Comparison of ENCODE assay signal across 19 mouse cellular contexts in genomic region chr19:58336802-58337201, GRCm38 (mm10).
DNase-seq lines count a peak whose midpoint lies in the region; ATAC-seq lines count a peak whose summit lies in the region.
"Had no signal": no experiment of that assay in that cellular context is flagged by ENCODE, and none has a peak within 500 bp of the region (broad histone marks: within the 10 kb centered on the region; RNA-seq: fewer than 3 reads in every experiment).

No protein-coding gene starts in this region.

- ATAC-seq in hindbrain, embryonic 13.5 days (ENCODE audit: low FRiP score) = no peak
- ATAC-seq in hindbrain, embryonic 16.5 days = no peak
- ATAC-seq in heart, embryonic 11.5 days (replicated peaks; ENCODE audit: insufficient number of reproducible peaks, low FRiP score, low TSS enrichment) = no peak
- ATAC-seq in forebrain, embryonic 14.5 days = no peak
- ATAC-seq: CD4-positive, CD25-positive, alpha-beta regulatory T cell, adult 4 months; forebrain, postnatal 0 days; midbrain, embryonic 13.5 days had no signal

- peaks cover 46% of the 10 kb centered on the region for H3K4me1 ChIP-seq in hindbrain, embryonic 13.5 days (replicated peaks)
- no peaks in the 10 kb centered on the region for H3K4me1 ChIP-seq in hindbrain, embryonic 16.5 days (ENCODE audit: control insufficient read depth, insufficient read depth, low read depth, low read length)
- no peaks in the 10 kb centered on the region for H3K4me1 ChIP-seq in heart, embryonic 11.5 days (ENCODE audit: control insufficient read depth, insufficient read depth, low read length)
- H3K4me1 ChIP-seq in forebrain, embryonic 14.5 days (ENCODE audit: control insufficient read depth, insufficient read depth, low read length) = peaks cover 2% of the 10 kb centered on the region
- H3K4me1 ChIP-seq: liver, embryonic 13.5 days; megakaryocyte, embryonic 14.5 days had no signal

- no peak overlapping the region for H3K9ac ChIP-seq in hindbrain, embryonic 13.5 days
- no peak overlapping the region for H3K9ac ChIP-seq in hindbrain, embryonic 16.5 days (ENCODE audit: low read depth, low read length)
- H3K9ac ChIP-seq in heart, embryonic 11.5 days (ENCODE audit: low read depth, low read length) = no peak overlapping the region
- H3K9ac ChIP-seq in forebrain, embryonic 14.5 days (ENCODE audit: low read length) = no peak overlapping the region
- H3K9ac ChIP-seq: forebrain, postnatal 0 days; liver, embryonic 13.5 days; midbrain, embryonic 13.5 days had no signal

- no peak overlapping the region for H3K4me3 ChIP-seq in hindbrain, embryonic 13.5 days
- H3K4me3 ChIP-seq in hindbrain, embryonic 16.5 days (ENCODE audit: low read length) = no peak overlapping the region
- H3K4me3 ChIP-seq in heart, embryonic 11.5 days (ENCODE audit: low read depth, low read length) = no peak overlapping the region
- H3K4me3 ChIP-seq in forebrain, embryonic 14.5 days (ENCODE audit: low read depth, low read length) = no peak overlapping the region
- H3K4me3 ChIP-seq: forebrain, embryonic 10.5 days; liver, embryonic 13.5 days; megakaryocyte, embryonic 14.5 days; midbrain, embryonic 13.5 days had no signal

- peak overlapping the region; percentile 66 for H3K27ac ChIP-seq in hindbrain, embryonic 13.5 days
- H3K27ac ChIP-seq in hindbrain, embryonic 16.5 days (ENCODE audit: low read depth, low read length) = no peak overlapping the region
- H3K27ac ChIP-seq in heart, embryonic 11.5 days (ENCODE audit: low read depth, low read length) = no peak overlapping the region
- no peak overlapping the region for H3K27ac ChIP-seq in forebrain, embryonic 14.5 days (ENCODE audit: low read depth, low read length)
- H3K27ac ChIP-seq: forebrain, embryonic 10.5 days; liver, embryonic 13.5 days; midbrain, embryonic 13.5 days had no signal

- no peaks in the 10 kb centered on the region for H3K9me3 ChIP-seq in hindbrain, embryonic 13.5 days
- no peaks in the 10 kb centered on the region for H3K9me3 ChIP-seq in hindbrain, embryonic 16.5 days (ENCODE audit: control insufficient read depth, low read length)
- no peaks in the 10 kb centered on the region; the same call in 1 of the 2 replicates for H3K9me3 ChIP-seq in heart, embryonic 11.5 days (replicated peaks; ENCODE audit: control insufficient read depth, low read length)
- H3K9me3 ChIP-seq in forebrain, embryonic 14.5 days (replicated peaks; ENCODE audit: control insufficient read depth, low read length) = no peaks in the 10 kb centered on the region
- H3K9me3 ChIP-seq: forebrain, embryonic 10.5 days; liver, embryonic 13.5 days; midbrain, embryonic 13.5 days had no signal

- DNase-seq in retina, postnatal 1 day = peak; percentile 61
- no peak for DNase-seq in retina, embryonic 14.5 days (ENCODE audit: low spot score)
- peak; percentile 3 to 37 for DNase-seq in kidney, postnatal 36 days
- DNase-seq in forebrain, embryonic 14.5 days (ENCODE audit: low spot score) = no peak
- DNase-seq: adrenal gland, postnatal 25 days; cerebellum, adult 8-10 months; forebrain, postnatal 0 days; heart, postnatal 4 days; layer of hippocampus, adult 9-11 months; liver, embryonic 13.5 days; lung, adult 2 months; lung, postnatal 14 days had no signal

- no peaks in the 10 kb centered on the region for H3K36me3 ChIP-seq in hindbrain, embryonic 13.5 days
- H3K36me3 ChIP-seq in hindbrain, embryonic 16.5 days (ENCODE audit: control insufficient read depth, insufficient read depth, low read length) = no peaks in the 10 kb centered on the region
- no peaks in the 10 kb centered on the region for H3K36me3 ChIP-seq in heart, embryonic 11.5 days (ENCODE audit: control insufficient read depth, insufficient read depth, low read length)
- no peaks in the 10 kb centered on the region for H3K36me3 ChIP-seq in forebrain, embryonic 14.5 days (ENCODE audit: control insufficient read depth, insufficient read depth, low read length)
- H3K36me3 ChIP-seq: forebrain, embryonic 10.5 days; liver, embryonic 13.5 days; midbrain, embryonic 13.5 days had no signal

- H3K4me2 ChIP-seq in hindbrain, embryonic 13.5 days = no peak overlapping the region
- no peak overlapping the region for H3K4me2 ChIP-seq in hindbrain, embryonic 16.5 days (ENCODE audit: low read length)
- H3K4me2 ChIP-seq in heart, embryonic 11.5 days = no peak overlapping the region
- no peak overlapping the region for H3K4me2 ChIP-seq in forebrain, embryonic 14.5 days (ENCODE audit: low read length)
- H3K4me2 ChIP-seq: liver, embryonic 13.5 days; midbrain, embryonic 13.5 days had no signal

- WGBS in hindbrain, embryonic 13.5 days = 77% methylated on average over 6 of the region's 6 CpGs
- 82% methylated on average over 6 of the region's 6 CpGs for WGBS in hindbrain, embryonic 16.5 days
- WGBS in heart, embryonic 11.5 days (ENCODE audit: insufficient replicate concordance) = 78% methylated on average over 6 of the region's 6 CpGs
- 63% methylated on average over 6 of the region's 6 CpGs for WGBS in forebrain, embryonic 14.5 days

- H3K27me3 ChIP-seq in hindbrain, embryonic 13.5 days = no peaks in the 10 kb centered on the region; the same call in 1 of the 2 replicates
- H3K27me3 ChIP-seq in hindbrain, embryonic 16.5 days (replicated peaks; ENCODE audit: control insufficient read depth, insufficient read depth, low read length) = no peaks in the 10 kb centered on the region
- no peaks in the 10 kb centered on the region for H3K27me3 ChIP-seq in heart, embryonic 11.5 days (ENCODE audit: control insufficient read depth, insufficient read depth, low read length)
- no peaks in the 10 kb centered on the region for H3K27me3 ChIP-seq in forebrain, embryonic 14.5 days (replicated peaks; ENCODE audit: control insufficient read depth, insufficient read depth, low read length)
- H3K27me3 ChIP-seq: liver, embryonic 13.5 days; megakaryocyte, embryonic 14.5 days had no signal

Comparison
In these comparisons a context has a peak if more than half of its experiments do, and no peak if none do; other contexts are left out.
1. DNase-seq: peak in retina, postnatal 1 day (single experiment) and kidney, postnatal 36 days (2 of 2); none in retina, embryonic 14.5 days (single experiment) and forebrain, embryonic 14.5 days (single experiment).